Mouse (Mus musculus) brain, adult 2 months (tissue): ENCODE data around the gene A930018P22Rik.
"Not testable (repeated sequence)": the region's sequence is repeated elsewhere in the genome, so short reads cannot be mapped to it uniquely, and the experiment has no call there.

Experiments
- DNase-seq: peaks from one replicate; pipeline ENCODE4 v3.0.0; 2011; ENCODE audit warnings: low read depth, low spot score

The A930018P22Rik gene

GRCm38 (mm10) chr2:104117173-104117572, 5.4 kb upstream of the A930018P22Rik start:
- DNase-seq = not testable (repeated sequence)

- no peak for DNase-seq
Measured at GRCm38 (mm10) chr2:104119097-104119496, 3.5 kb upstream of the A930018P22Rik start.

GRCm38 (mm10) chr2:104120312-104120711, 2.3 kb upstream of the A930018P22Rik start:
- no peak for DNase-seq

- DNase-seq = no peak
Measured at GRCm38 (mm10) chr2:104121681-104122504, 676 bp upstream of the A930018P22Rik start.

GRCm38 (mm10) chr2:104123540-104123939, 971 bp downstream of the A930018P22Rik start:
- no peak for DNase-seq

- no peak for DNase-seq
Measured at GRCm38 (mm10) chr2:104124071-104124470, 1.5 kb downstream of the A930018P22Rik start.

GRCm38 (mm10) chr2:104128803-104129531, 6.4 kb downstream of the A930018P22Rik start:
- DNase-seq = no peak

GRCm38 (mm10) chr2:104130165-104130564, 7.6 kb downstream of the A930018P22Rik start:
- peak; percentile 64 for DNase-seq

GRCm38 (mm10) chr2:104130969-104131368, 8.4 kb downstream of the A930018P22Rik start:
- DNase-seq = no peak

GRCm38 (mm10) chr2:104132266-104132859, 9.8 kb downstream of the A930018P22Rik start:
- no peak for DNase-seq

GRCm38 (mm10) chr2:104133042-104133810, 10.7 kb downstream of the A930018P22Rik start:
- no peak for DNase-seq

- DNase-seq = peak; percentile 95
Measured at GRCm38 (mm10) chr2:104134150-104135056, 11.8 kb downstream of the A930018P22Rik start.

- no peak for DNase-seq
Measured at GRCm38 (mm10) chr2:104135920-104136319, 13.4 kb downstream of the A930018P22Rik start.

GRCm38 (mm10) chr2:104142140-104142539, 19.6 kb downstream of the A930018P22Rik start:
- DNase-seq = no peak

- DNase-seq = no peak
Measured at GRCm38 (mm10) chr2:104144004-104144403, 21.4 kb downstream of the A930018P22Rik start.

GRCm38 (mm10) chr2:104145983-104146382, 23.4 kb downstream of the A930018P22Rik start:
- peak; percentile 85 for DNase-seq

GRCm38 (mm10) chr2:104147910-104148561, 25.5 kb downstream of the A930018P22Rik start:
- peak; percentile 73 for DNase-seq

- peak; percentile 39 for DNase-seq
Measured at GRCm38 (mm10) chr2:104150608-104151397, 28.2 kb downstream of the A930018P22Rik start.

- peak; percentile 93 for DNase-seq
Measured at GRCm38 (mm10) chr2:104153345-104153744, 30.8 kb downstream of the A930018P22Rik start.
